Mouse (Mus musculus): ENCODE data around the gene Ssb.

Ssb gene

GRCm38 (mm10) chr2:69861485-69862091, at the start of gene Ssb:
Gene Ssb, plus strand, starts transcription at chr2:69861562.
- DNase-seq (ENCODE audit: low spot score in 2 of 2) = peak; percentile 90 to 93

DNA sequence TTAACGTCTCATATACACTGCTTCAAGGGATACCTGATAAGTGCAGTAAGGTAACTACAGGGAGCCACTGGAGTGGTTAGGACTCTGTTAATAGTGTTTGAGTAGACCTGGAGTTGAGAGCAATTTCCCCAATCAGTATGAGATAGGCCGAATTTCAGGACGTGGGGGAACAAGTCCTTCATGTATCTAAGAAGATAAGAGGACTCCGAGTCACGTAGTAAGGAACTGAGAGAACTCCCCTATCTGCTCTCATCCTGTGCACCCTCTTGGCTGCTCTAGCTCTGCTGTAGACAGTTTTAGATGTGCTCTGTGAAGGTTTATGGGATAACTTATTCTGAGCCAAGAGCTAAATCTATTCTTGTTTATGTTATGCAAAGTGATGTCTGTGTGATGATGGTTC, 44.8 kb upstream of the Ssb start:
- no peak for DNase-seq (ENCODE audit: low spot score in 2 of 2)

GRCm38 (mm10) chr2:69818350-69819085, 42.8 kb upstream of the Ssb start:
- DNase-seq (ENCODE audit: low spot score in 2 of 2) = no peak

DNA sequence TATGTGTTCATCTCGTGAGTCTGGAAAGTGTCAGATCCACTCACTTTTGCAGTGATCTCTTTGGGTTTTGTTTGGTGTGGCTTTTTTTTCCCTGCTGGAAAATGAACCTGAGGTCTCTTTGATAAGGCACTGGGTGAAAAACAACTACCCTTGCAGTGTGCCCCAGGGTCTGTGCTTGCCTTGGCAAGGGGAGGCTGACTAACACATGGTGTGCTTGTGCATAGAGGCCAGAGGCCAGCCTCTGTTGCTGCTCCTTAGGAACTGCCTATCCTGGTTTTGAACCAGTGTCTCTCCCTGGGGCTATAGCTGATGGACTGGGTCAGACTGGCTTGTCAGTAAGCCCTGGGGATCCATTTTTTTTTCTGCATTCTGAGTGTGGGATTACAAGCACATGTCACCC, 41.2 kb upstream of the Ssb start:
- DNase-seq (ENCODE audit: low spot score in 2 of 2) = no peak

- no peak for DNase-seq (ENCODE audit: low spot score in 2 of 2)
These were observed 39.7 kb upstream of the Ssb start, which contains the start of gene Klhl23 for GRCm38 (mm10) chr2:69821711-69822110. Gene Klhl23, plus strand, starts transcription at chr2:69821944.

DNA sequence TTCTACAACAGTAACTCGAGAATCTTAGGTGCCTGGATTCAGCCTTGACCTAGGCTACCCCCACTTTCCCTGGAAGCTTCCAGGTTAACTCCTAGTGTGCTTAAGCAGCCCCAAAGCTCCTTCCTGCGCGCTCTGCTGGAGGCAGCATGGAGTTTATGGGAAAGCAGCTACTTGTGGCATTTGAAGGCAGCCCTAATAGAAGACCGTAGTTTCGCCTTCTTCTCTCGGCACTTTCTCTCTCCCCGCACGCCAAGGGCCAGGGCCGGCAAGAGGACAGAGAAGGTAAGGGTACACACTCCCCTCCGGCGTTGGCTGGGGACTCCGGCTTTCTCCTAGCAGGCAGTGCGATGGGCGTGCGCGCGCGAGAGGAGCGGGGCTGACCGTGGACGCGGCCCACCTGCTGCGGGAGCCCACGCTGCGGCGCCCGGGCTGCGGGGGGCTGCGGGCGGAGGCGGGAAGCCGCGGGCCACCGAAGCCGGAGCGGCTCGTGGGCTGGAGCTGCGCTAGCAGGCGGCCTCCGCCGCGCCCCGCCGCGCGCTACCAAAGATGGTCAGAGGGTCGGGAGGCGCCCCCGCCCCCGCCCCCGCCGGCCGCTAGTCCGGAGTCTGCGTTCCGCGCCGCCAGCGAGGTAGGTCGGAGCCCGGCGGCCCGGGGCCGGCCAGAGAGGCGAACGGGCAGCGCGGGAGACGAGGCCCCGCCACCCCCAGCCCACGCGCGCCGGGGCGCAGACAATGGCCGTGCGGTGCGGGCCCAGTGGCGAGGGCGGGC, 38.8 kb upstream of the Ssb start:
- DNase-seq (ENCODE audit: low spot score in 2 of 2) = peak; percentile 52 to 53

DNA sequence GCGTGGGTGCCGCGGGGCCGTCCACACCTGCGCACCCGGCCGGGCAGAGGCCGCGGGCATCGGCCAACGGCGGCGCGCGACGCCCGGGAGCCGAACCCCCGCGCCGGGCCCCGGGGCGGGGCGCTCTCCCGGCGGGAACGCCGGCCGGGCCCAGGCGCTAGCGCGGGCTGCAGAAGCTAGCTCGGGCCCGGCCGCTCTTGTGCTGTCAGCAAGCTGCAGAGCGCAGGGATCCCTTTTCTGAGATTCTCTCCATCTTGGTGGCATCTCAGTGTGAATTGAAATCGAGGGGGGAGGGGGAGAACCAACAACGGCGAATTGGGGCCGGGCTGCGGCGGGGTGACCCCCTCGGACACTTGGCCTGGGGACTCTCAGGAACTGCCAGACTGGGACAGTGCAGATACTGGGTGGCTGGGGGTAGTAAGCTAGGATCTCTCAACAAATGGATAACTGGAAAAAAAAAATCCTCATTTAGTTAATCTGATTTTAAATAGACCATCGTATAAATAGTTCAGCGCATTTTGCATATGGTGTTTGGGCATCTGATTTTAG, 38.2 kb upstream of the Ssb start:
- peak; percentile 29 to 30 for DNase-seq (ENCODE audit: low spot score in 2 of 2)

- DNase-seq (ENCODE audit: low spot score in 2 of 2) = no peak
These were observed 35.5 kb upstream of the Ssb start for GRCm38 (mm10) chr2:69825898-69826297.

DNA sequence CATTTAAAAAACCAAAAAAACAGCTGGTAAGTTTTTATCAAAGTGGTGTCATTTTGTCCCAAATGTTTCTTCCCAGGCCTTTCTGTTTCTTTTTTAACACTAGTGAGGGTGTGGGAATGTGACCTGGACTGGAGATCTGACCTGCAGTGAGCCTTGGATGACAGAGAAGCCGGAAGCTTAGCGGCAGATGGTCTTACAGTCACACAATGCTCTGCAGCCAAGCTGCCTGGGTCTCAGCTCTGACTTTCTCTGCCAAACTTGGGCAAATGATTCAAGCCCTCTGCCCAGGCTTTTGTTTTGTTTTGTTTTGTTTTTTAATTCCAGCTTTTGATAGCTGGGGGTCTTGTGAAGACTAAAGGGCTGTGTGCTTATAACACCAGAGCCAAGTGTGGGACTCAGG, 35.0 kb upstream of the Ssb start:
- DNase-seq (ENCODE audit: low spot score in 2 of 2) = no peak

DNA sequence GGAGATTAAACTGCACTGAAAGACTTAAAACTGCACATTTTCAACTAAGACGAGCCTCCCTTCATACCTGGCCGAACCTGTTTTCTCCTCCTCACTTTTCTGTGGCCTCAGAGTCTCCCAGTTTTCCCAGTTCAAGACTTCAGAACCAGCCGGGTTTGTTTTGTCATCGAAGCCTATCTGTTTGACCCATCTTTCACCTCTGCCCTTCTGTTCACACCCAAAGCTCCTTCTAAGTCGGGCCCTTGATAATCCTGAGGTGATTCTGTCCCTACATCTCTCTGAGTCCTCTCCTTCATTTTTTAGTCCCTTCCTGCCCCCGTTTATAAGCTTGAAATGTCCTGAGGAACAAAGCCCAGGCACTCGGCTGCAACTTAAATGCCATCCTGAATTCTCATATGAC, 33.3 kb upstream of the Ssb start:
- DNase-seq (ENCODE audit: low spot score in 2 of 2) = no peak

- no peak for DNase-seq (ENCODE audit: low spot score in 2 of 2)
These were observed 31.7 kb upstream of the Ssb start for GRCm38 (mm10) chr2:69829680-69830079.

DNA sequence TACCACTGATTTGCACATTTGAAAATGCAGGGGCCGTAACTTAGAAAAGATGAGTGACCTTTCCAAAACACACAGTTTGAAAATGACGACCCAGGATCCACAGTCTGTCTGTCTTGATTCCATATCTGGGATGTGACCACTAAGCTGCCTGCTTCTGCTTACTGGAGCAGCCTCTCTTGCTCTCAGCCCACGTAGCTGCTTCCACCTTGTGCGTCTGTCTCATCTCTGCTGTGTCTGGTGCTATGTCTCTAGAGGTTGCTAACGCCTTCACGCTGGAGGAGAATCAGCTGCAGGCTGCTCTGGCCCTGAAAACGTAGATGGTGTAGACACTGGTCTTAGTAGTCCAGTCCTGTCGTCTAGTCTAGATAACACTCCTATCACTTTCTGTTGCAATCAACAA, 31.2 kb upstream of the Ssb start:
- no peak for DNase-seq (ENCODE audit: low spot score in 2 of 2)

DNA sequence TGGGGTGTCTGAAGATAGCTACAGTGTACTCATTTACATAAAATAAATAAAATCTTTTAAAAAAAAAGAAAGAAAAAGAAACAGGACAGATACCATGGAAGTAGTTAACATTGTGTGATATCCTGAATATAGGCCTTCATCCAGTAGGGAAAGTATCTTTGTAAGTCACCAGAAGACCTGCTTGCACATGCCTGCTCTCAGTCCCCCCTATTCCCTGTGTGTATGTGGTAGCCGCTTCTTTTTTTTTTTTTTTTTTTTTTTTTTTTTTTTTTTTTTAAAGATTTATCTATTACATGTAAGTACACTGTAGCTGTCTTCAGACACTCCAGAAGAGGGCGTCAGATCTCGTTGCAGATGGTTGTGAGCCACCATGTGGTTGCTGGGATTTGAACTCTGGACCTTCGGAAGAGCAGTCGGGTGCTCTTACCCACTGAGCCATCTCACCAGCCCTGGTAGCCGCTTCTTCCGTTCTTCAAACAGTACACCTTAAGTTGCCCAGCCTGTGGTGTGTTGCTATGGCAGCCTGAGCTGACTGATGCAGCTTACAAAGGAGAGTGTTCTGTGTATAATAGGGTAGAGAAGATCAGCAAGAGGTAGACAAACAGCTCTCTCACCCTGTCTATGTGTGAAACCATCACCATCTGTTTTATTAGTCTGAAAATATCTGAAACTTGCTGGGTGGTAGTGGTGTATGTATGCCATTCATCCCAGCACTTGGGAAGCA, 24.0 kb upstream of the Ssb start:
- DNase-seq (ENCODE audit: low spot score in 2 of 2) = no peak

- no peak for DNase-seq (ENCODE audit: low spot score in 2 of 2)
These were observed 23.4 kb upstream of the Ssb start for GRCm38 (mm10) chr2:69837996-69838395.

GRCm38 (mm10) chr2:69838707-69839106, 22.7 kb upstream of the Ssb start:
- no peak for DNase-seq (ENCODE audit: low spot score in 2 of 2)

DNA sequence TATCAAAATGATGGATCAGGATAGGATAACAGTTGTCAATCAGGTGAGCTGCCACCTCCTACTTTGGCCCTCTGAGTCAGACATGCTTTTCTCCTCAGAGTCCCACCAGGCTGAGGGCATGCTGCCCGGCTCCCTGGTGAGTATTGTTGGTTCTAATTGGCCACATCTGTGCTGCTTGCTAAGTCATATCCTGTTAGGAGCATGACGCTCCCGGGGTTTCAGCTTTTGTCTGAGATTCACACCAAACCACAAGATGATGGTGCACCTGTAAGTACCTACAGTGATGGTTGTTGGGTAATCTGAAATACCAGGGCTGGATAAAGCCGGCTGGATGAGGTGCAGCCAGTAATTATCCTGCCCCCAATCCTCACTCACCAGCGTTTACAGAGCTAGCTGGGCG, 21.1 kb upstream of the Ssb start:
- DNase-seq (ENCODE audit: low spot score in 2 of 2) = no peak

DNA sequence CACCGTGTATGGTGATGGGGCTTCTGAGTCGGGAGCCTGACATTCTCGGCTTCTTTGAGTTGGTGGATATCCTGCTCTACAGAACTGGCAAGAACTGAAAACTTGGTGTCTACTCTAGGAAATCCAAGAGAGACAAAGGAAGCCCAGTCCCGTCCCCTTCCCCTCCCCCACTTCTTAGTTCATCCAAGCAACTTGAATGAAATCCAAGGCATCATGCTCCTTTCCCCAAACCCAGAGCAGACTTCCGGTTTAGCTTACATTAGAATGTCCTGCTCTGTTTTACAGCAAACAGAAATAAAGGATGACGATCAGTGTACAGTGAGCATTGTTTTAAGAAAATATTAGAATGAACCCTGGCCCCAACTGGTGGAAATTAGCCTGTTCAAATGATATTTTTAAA, 12.1 kb upstream of the Ssb start:
- DNase-seq (ENCODE audit: low spot score in 2 of 2) = no peak

DNA sequence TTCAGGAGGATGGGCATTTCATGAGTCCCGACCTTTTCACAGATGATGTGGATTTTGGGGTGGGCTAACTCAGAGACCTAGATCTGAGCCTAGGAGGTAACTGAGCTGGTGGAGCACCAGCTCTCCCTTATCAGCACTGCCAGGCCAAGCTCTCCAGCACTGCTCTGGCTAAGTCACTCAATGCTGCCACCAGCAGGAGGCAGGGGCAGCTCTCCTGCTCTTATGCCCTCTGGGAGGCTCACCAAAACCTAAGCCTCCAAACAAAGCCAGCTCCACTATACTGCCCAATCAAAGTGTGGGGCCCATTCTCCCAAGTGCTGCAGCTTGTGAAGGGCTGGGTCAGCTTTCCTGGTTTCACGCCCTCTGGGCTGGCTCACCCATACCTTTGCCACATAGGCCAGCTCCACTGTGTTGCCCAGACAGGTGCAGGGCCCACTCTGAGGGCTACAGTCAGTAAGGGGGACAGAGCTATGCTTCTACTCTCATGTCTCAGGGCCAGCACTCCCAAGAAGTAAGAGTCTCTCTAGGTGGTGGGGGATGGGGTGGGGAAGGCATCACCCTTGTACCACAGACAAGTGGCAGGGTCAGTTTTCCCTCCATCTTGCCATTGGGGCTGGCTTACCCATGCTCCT, 9.8 kb upstream of the Ssb start:
- no peak for DNase-seq (ENCODE audit: low spot score in 2 of 2)

GRCm38 (mm10) chr2:69856392-69856791, 5.0 kb upstream of the Ssb start:
- DNase-seq (ENCODE audit: low spot score in 2 of 2) = no peak

DNA sequence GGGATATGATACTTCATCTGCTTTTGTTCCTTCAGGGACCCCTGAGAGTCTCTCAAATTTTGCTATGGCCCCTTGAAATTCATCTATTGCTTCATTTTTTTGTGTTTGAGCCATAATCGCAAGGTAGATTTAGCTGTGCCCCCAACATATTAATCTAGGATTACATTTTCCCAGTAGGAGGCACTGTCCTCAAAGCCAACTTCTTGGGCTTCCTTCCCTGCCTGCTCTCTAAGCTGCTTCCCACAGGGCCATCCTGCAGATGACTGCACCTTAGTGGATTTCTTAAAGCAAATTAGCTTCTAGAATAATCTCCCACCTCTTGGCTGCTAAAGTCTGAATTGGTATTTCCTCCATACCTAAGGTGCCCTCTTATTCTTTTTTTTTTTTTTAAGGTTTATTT, 3.5 kb upstream of the Ssb start:
- no peak for DNase-seq (ENCODE audit: low spot score in 2 of 2)

GRCm38 (mm10) chr2:69860972-69861452, 350 bp upstream of the Ssb start:
- peak; percentile 18 to 22 for DNase-seq (ENCODE audit: low spot score in 2 of 2)

Measured in frontal cortex, postnatal 36 days (tissue).